Mouse (Mus musculus): Measurements from ENCODE around the gene Sdccag8. TPM values are rescaled to one million over a fixed set of nuclear protein-coding genes. Genes with fewer than 3 reads are reported as not detected.

Gene Sdccag8
- polyA plus RNA-seq, 1 experiment from 2014 or later = 28.8 TPM

DNA sequence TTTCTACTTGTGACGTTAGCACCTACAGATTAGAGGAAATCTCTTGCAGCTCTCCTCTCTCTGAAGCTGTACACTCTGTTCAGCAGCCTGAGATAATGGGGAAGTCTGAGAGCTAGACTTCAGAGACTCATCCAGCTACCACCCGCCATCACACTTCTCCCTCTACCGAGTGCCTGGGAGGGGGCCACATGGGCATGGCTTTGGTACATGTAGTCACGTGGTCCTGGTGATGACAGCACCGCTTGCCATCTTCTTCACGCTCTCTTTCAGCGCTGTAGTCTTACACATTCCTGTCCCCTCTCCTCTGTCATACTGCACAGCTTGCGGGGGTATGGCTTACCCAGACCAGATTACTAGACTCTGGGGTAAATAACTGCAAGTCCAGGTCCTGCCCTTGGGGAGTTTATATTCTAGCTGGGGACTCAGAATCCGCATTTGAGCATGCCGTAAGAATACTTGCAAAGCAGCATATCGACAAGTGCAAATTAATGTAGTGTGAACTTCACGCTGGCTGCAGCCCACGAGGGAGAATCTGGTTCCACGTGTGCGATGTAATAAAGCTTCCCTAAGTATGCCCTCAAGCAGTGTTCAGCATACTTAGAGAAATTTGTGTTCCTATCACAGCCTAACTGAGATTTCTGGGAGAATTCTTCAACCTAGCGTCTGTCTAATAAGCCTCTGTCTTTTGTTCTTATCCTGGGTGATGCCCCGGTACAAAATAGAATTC, 70.9 kb downstream of the Sdccag8 start:
- Histone ChIP-seq H3K27me3 (no peaks in the 10 kb centered on the region), H3K4me2 (no peak overlapping the region), H3K4me1 (peaks cover 20% of the 10 kb centered on the region), H3K36me3 (ENCODE audit: poor library complexity, severe bottlenecking) (no peaks in the 10 kb centered on the region), H3K27ac (peak overlapping the region; percentile 69), H3K4me3 (no peak overlapping the region), H3K9me3 (replicated peaks) (no peaks in the 10 kb centered on the region), H3K9ac (no peak overlapping the region)
- WGBS = 69% methylated on average over 17 of the region's 17 CpGs
- ATAC-seq = peak; percentile 85

DNA sequence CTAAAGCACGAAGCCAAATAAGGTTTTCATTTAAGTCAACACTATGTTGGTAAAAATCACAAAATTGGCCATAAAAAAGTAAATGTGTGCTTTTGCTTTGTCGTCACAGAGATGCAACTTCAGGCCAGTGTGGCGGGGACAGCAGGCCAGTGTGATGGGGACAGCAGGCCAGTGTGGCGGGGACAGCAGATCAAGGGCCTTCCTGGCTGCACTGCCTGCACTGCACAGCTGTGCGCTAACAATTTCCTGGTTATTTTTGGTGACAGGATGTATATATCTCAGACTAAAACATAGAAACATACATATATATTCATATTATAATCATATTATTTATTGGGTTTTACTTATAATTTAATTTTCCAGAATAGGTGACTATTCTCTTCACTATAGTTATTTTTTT, 71.5 kb downstream of the Sdccag8 start:
- 89% methylated on average over 5 of the region's 5 CpGs for WGBS
- ATAC-seq = no peak
- Histone ChIP-seq H3K4me3 (no peak overlapping the region), H3K36me3 (ENCODE audit: poor library complexity, severe bottlenecking) (no peaks in the 10 kb centered on the region), H3K4me1 (peaks cover 17% of the 10 kb centered on the region), H3K27ac (peak overlapping the region; percentile 65), H3K4me2 (no peak overlapping the region), H3K9me3 (replicated peaks) (no peaks in the 10 kb centered on the region), H3K9ac (no peak overlapping the region), H3K27me3 (no peaks in the 10 kb centered on the region)

DNA sequence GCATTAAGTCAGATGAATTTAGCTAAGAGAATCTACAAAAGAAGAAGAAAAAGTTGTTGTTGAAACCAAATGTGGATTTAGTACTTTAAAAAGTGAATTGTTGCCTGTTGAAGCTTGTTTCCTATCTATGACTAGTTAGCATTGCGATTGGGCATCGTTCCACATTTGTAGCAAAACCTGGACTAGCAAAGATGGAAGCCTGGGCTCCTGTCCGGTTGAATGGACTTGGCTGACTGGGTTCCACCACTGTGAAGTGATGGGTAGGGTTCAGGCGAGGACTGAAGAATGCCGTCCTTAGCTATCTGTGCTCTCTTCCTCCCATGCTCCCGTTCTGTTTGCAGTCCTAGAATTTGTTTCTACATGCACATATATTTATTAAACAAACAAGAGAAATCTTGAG, 89.3 kb downstream of the Sdccag8 start:
- Histone ChIP-seq H3K4me2 (no peak overlapping the region), H3K27ac (no peak overlapping the region), H3K9me3 (replicated peaks) (no peaks in the 10 kb centered on the region), H3K4me1 (no peaks in the 10 kb centered on the region), H3K36me3 (ENCODE audit: poor library complexity, severe bottlenecking) (peaks cover 3% of the 10 kb centered on the region; the same call in 1 of the 2 replicates), H3K4me3 (no peak overlapping the region), H3K9ac (no peak overlapping the region), H3K27me3 (no peaks in the 10 kb centered on the region)
- WGBS = 86% methylated on average over 6 of the region's 6 CpGs
- ATAC-seq = no peak

DNA sequence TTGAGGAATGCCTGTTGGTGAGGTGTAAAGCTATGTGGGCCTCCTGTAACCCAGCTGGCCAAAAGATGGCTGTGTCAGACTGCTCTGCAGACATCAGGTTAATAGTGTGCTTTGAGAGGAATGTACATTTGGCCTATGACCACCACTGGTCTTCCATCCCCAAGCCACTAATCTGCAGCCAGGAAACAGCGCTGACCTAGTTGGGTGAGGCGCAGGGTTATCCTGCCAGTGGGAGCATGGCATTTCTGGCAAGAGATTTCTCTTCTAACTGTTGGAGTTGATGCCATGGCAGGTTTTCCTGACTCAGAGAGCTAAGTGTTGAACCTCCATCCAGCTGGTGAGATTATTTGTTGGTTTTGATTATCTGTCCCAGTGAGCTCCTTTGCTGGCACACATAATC, 101.5 kb downstream of the Sdccag8 start:
- 98% methylated on average over 2 of the region's 2 CpGs for WGBS

DNA sequence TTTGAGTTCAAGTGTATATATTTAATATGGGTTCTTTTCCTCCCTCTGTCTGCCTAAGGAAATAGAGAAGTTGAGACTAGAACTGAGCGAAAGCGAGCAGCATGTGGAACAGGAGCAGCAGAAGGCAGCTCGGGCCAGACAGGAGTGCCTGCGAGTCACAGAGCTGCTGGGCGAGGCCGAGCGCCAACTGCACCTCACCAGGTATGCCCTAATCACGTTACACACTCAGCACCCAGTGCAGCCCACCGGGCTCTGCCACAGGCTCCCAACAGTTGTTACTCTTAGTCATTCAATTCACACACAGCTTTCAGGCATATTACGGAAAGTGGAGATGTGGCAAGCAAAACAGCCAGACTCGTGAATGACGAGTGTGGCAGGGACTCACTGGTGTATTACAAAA, 105.0 kb downstream of the Sdccag8 start:
- peaks cover 4% of the 10 kb centered on the region; the same call in 1 of the 2 replicates for H3K36me3 ChIP-seq (ENCODE audit: poor library complexity, severe bottlenecking)
- 88% methylated on average over 12 of the region's 12 CpGs for WGBS
- H3K27me3 ChIP-seq = no peaks in the 10 kb centered on the region
- ATAC-seq = no peak
- H3K27ac ChIP-seq = no peak overlapping the region
- no peak overlapping the region for H3K4me3 ChIP-seq
- no peak overlapping the region for H3K9ac ChIP-seq
- no peak overlapping the region for H3K4me2 ChIP-seq
- peaks cover 18% of the 10 kb centered on the region for H3K4me1 ChIP-seq
- no peaks in the 10 kb centered on the region for H3K9me3 ChIP-seq (replicated peaks)

More for the DNA sequence above, 101.5 kb downstream of the Sdccag8 start:
- Histone ChIP-seq H3K9ac (no peak overlapping the region), H3K36me3 (ENCODE audit: poor library complexity, severe bottlenecking) (peaks cover 4% of the 10 kb centered on the region; the same call in 1 of the 2 replicates), H3K4me1 (no peaks in the 10 kb centered on the region), H3K9me3 (replicated peaks) (no peaks in the 10 kb centered on the region), H3K27me3 (no peaks in the 10 kb centered on the region), H3K4me3 (no peak overlapping the region), H3K4me2 (no peak overlapping the region), H3K27ac (no peak overlapping the region)
- ATAC-seq = no peak

DNA sequence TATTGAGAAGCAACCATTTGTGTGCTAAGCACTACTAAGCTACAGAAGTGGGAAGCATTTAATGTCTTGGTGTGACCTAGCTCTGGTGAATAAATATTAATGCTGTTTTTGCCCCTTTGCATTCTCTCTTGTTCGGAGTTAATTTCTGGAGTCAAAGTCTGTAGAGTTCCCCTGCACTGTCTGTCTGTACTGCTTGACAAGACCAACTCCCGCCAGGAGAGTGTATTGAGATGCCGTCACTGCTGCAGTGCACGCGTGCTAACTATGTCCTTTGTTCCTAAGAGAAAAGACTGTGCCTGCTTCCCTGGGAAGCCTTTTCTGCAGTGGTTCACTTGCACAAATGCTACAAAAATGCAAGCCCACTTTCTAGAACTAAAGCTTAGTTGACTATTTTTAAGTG, 108.4 kb downstream of the Sdccag8 start:
- Histone ChIP-seq H3K4me2 (peak overlapping the region; percentile 21), H3K36me3 (ENCODE audit: poor library complexity, severe bottlenecking) (peaks cover 4% of the 10 kb centered on the region; the same call in 1 of the 2 replicates), H3K27ac (peak overlapping the region; percentile 28), H3K9me3 (replicated peaks) (no peaks in the 10 kb centered on the region), H3K9ac (no peak overlapping the region; the same call in 1 of the 2 replicates), H3K4me1 (peaks cover 18% of the 10 kb centered on the region), H3K4me3 (no peak overlapping the region), H3K27me3 (no peaks in the 10 kb centered on the region)
- WGBS = 5% methylated on average over 5 of the region's 5 CpGs
- peak; percentile 85 for ATAC-seq

DNA sequence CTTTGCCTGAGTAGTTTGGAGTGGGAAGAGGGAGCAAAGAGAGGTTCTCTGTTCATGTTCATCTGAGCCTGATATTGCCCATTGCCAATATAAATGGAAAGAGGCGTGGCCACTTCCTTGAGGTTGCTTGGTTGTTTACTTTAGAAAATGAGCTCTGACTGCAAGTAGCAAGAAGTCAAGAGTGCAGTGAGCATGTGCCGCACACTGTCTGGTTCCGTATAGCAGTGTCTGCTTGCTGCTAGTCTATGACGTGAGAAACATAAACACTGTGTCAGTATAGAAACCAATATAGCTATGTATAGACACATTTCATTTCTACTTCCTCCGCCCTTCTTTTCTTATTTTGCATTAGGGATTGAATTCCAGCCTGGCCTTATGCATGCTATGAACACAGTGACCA, 111.5 kb downstream of the Sdccag8 start:
- Histone ChIP-seq H3K9me3 (replicated peaks) (no peaks in the 10 kb centered on the region), H3K36me3 (ENCODE audit: poor library complexity, severe bottlenecking) (no peaks in the 10 kb centered on the region), H3K4me2 (no peak overlapping the region), H3K27me3 (no peaks in the 10 kb centered on the region), H3K4me3 (no peak overlapping the region), H3K27ac (no peak overlapping the region), H3K4me1 (peaks cover 29% of the 10 kb centered on the region), H3K9ac (no peak overlapping the region)
- ATAC-seq = no peak
- 89% methylated on average over 5 of the region's 5 CpGs for WGBS

DNA sequence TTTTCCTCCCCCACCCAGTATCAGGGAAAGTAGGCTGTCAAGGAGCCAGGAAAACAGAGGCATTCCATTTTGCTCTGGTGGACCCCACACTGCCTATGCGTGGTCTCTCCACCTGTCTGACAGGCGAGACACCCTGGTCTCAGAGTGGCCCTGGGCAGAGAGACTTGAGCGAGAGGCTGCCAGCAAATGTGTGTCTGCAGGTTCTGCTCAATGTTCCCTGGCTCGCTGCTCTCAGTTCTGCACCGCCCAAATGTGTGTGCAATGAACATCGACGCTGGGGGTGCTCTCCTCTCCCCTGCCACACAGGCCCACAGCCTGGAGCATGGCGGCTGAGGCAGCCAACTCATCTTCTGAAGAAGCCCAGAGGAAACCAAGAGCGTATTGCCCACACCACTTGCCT, 112.9 kb downstream of the Sdccag8 start:
- Histone ChIP-seq H3K9ac (no peak overlapping the region), H3K36me3 (ENCODE audit: poor library complexity, severe bottlenecking) (no peaks in the 10 kb centered on the region), H3K9me3 (replicated peaks) (no peaks in the 10 kb centered on the region), H3K27ac (no peak overlapping the region; the same call in 1 of the 2 replicates), H3K4me3 (no peak overlapping the region), H3K4me2 (no peak overlapping the region), H3K27me3 (no peaks in the 10 kb centered on the region), H3K4me1 (peaks cover 37% of the 10 kb centered on the region)
- WGBS = 93% methylated on average over 9 of the region's 9 CpGs
- no peak for ATAC-seq

DNA sequence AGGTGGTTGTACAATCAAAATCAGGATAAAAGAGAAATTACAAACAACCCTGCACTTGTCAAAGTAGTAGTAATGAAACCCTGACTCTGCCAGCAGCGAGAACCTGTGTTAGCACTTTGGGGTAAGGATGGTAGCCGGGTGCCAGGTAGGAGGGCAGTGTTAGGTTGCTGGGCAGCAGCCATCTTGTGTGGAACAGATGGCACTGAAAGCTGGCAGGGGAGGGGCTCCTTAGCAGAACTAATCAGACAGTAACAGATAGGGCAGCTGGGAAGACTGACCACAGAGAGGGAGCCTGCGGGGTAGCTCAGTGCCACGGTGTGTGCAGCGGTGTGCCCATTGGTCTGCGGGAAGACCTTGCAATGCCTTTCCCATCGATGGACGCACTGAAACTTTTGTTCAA, 115.2 kb downstream of the Sdccag8 start:
- 0 out of 2 replicates have a peak overlapping the region, but pooled peaks have one; percentile 0 for H3K4me2 ChIP-seq

DNA sequence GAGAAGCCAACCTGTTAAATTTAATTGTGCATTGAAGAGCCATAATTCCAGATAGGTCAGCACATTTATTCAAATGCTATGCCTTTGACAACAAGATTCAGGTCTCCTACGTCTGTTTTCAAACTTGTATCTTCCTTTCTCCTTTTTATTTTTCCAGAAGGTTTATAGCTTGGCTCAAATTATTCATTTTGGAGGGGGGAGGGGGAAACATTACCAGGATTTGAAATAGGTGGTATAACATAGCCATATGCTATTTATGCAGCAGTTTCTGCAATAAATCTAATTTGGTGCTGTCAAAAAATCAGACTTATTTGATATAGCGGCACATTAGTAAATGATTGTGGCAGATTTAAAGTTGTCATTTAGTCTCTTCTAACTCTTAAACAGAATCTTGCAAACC, 116.1 kb downstream of the Sdccag8 start:
- Histone ChIP-seq H3K27me3 (no peaks in the 10 kb centered on the region), H3K4me2 (no peak overlapping the region), H3K4me1 (peaks cover 43% of the 10 kb centered on the region), H3K4me3 (no peak overlapping the region), H3K36me3 (ENCODE audit: poor library complexity, severe bottlenecking) (no peaks in the 10 kb centered on the region), H3K9me3 (replicated peaks) (no peaks in the 10 kb centered on the region), H3K9ac (0 out of 2 replicates have a peak overlapping the region, but pooled peaks have one; percentile 22), H3K27ac (peak overlapping the region; percentile 88; the same call in 1 of the 2 replicates)
- whole genome bisulfite sequencing = 81% methylated on average over 2 of the region's 2 CpGs
- ATAC-seq = no peak

More for the DNA sequence above, 115.2 kb downstream of the Sdccag8 start:
- H3K9ac ChIP-seq = no peak overlapping the region
- H3K27ac ChIP-seq = peak overlapping the region; percentile 55
- no peaks in the 10 kb centered on the region for H3K36me3 ChIP-seq (ENCODE audit: poor library complexity, severe bottlenecking)
- no peaks in the 10 kb centered on the region for H3K27me3 ChIP-seq
- H3K9me3 ChIP-seq (replicated peaks) = no peaks in the 10 kb centered on the region
- H3K4me3 ChIP-seq = no peak overlapping the region
- ATAC-seq = peak; percentile 74
- WGBS = 61% methylated on average over 8 of the region's 8 CpGs
- H3K4me1 ChIP-seq = peaks cover 39% of the 10 kb centered on the region

DNA sequence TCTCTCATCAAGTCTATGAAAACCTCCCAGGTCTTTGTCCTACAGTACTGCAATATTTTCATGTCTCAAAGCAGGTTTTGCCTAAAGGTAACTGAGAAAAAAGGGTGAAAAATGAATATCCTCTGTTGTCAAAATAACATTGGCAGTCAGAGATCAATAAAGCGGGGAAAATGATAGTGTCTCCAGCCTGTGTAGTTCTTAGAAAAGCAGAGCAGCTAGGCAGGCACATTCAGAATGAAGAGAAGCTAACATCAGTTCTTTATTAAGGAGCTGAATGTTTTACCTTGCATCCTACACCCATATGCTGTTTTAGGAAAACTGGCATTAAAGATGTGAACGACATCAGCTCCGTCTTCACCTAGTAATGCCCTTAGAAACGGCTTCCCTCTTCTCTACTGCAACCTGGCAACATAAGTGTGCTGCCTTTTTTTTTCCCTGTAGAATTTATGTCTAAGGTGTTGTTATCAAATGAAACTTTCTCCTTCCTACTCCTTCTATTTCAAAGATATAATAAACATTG, 116.6 kb downstream of the Sdccag8 start:
- H3K27ac ChIP-seq = peak overlapping the region; percentile 88
- H3K4me2 ChIP-seq = no peak overlapping the region
- H3K27me3 ChIP-seq = no peaks in the 10 kb centered on the region
- H3K4me1 ChIP-seq = peaks cover 48% of the 10 kb centered on the region
- 66% methylated on average over 4 of the region's 4 CpGs for WGBS
- no peaks in the 10 kb centered on the region for H3K36me3 ChIP-seq (ENCODE audit: poor library complexity, severe bottlenecking)
- no peaks in the 10 kb centered on the region for H3K9me3 ChIP-seq (replicated peaks)
- 0 out of 2 replicates have a peak overlapping the region, but pooled peaks have one; percentile 50 for H3K9ac ChIP-seq
- H3K4me3 ChIP-seq = no peak overlapping the region
- ATAC-seq = no peak

DNA sequence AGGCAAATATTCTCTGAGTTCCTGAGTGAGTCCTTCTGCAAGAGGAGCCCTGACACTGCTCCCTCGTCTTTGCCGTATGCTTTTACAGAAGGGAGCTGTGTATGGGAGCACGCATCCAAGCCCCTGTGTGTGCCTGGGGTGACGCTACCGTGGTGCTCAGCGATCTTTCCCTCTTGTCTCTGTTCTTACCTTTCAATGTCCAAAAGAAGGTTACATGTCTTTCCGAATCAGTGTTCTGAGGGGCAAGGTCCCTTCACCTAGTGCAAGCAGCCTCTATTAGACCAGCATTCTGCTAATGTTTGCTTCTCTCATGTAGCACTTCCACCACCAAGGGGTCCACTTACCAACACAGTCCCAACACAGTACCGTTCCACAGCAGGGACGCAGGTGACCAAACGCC, 117.1 kb downstream of the Sdccag8 start:
- WGBS = 79% methylated on average over 10 of the region's 10 CpGs
- ATAC-seq = no peak
- peak overlapping the region; percentile 88 for H3K27ac ChIP-seq
- no peak overlapping the region for H3K4me3 ChIP-seq
- peak overlapping the region; percentile 50 for H3K9ac ChIP-seq
- H3K36me3 ChIP-seq (ENCODE audit: poor library complexity, severe bottlenecking) = no peaks in the 10 kb centered on the region
- H3K27me3 ChIP-seq = no peaks in the 10 kb centered on the region
- no peak overlapping the region for H3K4me2 ChIP-seq
- H3K9me3 ChIP-seq (replicated peaks) = no peaks in the 10 kb centered on the region
- H3K4me1 ChIP-seq = peaks cover 51% of the 10 kb centered on the region

Measured in forebrain, embryonic 13.5 days (tissue).